Mouse (Mus musculus) A20 (cell line): ENCODE data around the gene Spock2.
"Not testable (repeated sequence)": the region's sequence is repeated elsewhere in the genome, so short reads cannot be mapped to it uniquely, and the experiment has no call there.

ENCODE experiments used
- DNase-seq: peaks from one replicate; pipeline ENCODE4 v3.0.0-alpha.2; 2011; ENCODE audit warnings: low read depth, low spot score

Gene Spock2

DNA sequence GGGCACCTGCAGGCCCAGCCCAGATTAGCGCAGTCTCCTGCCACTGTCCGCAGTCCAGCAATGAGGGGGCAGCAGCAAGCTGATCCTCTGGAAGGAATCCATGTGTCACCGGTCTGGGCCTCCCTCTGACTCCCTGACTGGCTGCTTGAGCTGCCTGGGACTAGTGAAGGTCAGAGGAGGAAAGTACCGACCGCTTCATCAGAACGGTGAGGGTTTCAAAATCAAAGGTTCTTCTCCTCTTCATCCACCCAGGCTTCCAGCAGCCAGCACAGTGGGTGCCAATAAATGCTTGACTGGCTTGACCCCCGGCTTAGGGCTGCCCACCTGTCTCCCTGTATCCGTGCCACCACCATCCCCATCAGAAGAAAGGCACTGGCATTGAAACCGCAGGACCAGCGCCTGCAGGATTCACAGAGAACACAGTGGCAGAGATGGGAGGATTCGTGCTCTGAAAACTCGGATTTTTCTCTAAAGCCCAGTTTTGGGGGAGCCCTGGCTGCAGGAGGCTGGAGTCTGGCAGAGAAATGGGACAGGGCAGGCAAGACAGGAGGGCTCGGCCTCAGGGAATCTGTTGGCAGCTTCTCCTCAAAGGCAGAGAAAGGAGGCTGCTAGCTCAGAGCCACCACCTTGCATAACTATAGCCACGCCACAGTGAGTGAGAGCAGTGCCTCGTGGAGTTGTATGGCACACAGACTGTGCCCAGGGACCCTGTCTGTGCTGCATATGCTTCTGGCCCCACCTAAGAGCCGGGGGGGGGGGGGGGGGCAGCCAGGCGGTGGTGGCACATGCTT, 2.5 kb downstream of the Spock2 start:
- DNase-seq = no peak

DNA sequence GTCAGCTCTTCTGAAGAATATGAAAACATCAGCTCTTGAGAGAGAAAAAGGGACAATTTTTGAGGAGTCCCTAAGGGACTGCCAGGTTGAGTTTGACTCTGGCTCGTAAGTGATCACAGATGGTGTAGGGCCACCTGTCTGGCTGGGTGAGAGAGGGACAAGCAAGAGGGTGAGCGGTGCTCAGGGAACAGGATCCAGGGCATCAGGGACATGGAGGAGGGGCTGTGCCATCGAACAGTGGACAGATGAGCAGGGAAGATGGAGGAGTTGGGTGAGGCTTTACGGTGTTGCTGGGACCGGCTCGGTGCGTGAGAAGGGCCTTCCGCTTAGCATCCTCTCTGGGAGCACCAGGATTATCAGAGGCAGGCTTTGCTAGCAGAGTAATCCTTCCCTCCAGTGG, 3.3 kb downstream of the Spock2 start:
- no peak for DNase-seq

DNA sequence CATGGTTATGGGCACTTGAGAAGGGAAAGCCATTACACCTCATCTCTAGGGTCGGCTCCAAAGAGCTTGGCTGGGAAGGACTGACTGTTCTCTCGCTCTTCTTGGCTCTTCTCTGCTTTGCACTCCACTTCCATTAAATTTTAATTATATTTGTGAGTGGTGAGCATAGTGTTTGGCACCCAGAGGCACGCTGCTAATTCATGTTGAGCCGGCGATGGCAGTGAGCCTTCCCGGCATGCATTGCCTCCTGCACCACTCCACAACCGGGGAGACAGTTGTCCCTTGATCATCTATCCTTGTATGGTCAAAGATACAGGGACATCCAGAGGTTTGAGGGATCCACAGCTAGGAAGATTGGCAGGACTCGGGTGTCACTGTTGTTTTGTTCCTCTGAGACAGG, 4.0 kb downstream of the Spock2 start:
- no peak for DNase-seq

DNA sequence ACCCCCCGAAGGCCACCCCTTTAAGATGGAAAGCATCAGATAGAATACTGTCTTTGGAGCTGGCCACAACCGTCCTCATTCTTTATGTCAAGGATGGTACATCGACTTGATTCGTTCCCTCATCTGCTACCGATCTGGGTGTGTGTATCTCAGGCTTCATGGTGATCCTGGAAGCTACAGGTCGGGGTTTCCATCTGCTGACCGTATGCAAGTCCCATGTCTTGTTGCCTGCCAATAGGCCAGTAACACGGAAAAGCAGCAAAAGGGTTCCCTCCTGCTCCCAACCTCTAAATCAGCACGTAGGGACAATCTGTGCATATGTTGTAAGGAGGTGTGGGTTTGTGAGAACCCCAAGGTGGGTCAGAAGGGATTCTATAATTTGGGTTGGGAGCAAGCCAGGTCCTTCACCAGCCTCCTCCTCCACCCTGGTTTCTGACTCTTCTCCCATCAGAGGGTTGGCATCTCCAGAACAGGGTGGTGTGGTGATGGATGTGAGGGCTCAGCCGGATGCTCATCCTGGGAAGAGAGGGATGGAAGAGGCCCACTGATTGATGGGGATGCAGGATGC, 5.0 kb downstream of the Spock2 start:
- DNase-seq = no peak

DNA sequence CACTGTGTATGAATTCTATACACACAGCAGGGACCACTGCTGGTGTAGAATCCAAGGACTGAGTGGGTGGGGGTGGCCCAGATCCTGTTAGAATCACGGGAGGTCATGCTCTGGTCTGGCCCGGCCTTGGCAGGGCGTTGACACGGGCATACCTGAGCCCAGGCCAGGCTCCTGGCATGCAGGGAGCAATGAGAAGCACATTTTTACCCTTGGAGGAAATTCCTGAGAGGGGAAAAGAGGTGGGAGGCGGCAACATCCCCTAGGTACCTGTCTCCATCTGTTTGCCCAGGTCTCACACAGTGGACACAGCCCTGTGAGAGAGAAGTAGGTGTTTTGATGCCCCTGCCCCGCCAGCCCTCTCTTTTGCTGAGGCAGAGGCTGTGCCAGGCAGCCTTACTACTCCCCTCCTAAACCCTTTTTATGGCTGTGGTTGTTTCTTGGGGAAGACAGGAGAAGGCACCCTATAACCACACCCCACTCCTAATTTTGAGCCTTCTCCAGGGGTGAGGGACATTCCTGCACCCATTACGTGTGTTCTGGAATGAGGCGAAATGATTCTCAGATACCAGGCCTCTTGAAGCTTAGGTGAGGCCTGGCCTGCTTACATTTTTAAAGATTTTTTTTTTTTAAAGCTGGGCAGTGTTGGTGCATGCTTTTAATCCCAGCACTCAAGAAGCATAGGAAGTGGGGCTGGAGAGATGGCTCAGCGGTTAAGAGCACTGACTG, 8.1 kb downstream of the Spock2 start:
- DNase-seq = no peak

DNA sequence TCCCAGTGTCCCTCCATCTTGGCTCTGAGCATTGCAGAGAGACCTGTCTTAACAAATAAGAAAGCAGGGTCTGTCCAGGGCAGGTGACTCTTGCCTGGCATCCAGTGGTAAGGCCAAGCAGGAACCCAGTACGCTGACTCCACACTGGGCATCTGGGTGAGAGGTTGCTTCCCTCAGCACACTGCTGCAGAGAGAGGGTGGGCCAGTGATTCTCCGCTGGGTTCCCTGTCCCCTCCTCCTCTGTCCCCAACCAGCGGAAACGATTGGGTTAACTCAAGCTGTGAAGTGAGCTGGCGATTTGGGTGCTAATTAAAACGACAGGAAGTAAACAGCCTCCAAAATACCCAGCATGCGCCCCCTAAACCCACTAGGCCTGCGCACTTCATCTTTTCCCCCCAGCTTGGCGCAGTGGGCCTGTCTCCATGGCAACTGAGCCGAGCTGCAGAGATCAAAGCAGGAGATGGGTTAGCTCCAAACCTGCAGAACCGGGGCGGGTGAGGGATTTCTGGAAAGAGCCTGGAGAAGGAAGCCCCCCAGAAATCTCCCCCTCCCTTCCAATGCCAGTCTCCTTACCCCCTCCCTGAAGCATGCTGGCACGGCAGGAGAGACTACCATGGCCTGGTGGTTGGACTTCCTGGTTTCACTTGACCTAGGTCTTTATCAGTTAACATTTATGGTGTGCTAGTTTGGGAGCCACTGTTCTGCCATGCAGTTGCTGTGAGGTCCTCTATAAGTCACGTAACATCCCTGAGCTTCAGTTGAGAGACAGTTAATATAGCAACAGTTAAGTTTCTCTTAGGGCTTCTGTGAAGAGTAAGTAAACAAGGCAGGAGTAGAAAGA, 9.5 kb downstream of the Spock2 start:
- peak; percentile 79 for DNase-seq

DNA sequence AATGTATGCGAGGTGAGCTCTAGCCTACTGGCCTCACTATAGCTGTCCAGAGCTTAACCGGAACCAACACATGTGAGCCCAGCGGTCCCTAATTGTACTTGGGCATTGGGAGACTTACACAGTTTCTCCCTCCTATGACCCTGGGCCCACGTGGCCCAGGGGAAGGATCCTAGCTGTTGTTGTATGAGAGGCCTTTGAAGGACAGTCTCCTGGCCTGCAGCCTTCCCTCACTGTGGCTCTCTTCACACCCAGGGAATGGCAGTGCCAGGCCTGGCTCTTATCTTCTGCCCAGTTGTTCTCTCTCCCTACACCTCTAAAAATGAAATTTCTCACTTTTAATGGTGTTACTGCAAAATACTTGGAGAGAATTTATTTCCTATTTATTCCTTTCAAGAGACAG, 11.0 kb downstream of the Spock2 start:
- no peak for DNase-seq

DNA sequence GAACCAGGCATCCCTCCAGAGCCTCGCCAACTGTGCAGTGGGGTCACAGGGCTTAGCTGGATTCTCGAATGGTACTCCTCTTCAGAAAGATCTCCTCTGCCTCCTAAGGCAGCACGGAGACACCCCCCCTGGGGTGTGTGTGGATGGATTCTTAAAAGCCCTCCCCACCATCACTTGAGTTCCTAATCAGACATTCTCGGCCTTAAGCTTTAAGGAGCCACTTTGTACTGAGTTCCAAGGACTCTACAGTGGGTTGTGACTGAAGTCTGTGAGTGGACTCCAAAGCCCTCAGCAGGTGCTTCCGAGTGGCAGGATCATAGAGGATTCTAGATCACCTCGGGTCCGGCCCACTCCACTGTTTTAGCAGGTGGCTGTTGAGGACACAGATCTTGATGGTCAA, 12.4 kb downstream of the Spock2 start:
- DNase-seq = no peak

DNA sequence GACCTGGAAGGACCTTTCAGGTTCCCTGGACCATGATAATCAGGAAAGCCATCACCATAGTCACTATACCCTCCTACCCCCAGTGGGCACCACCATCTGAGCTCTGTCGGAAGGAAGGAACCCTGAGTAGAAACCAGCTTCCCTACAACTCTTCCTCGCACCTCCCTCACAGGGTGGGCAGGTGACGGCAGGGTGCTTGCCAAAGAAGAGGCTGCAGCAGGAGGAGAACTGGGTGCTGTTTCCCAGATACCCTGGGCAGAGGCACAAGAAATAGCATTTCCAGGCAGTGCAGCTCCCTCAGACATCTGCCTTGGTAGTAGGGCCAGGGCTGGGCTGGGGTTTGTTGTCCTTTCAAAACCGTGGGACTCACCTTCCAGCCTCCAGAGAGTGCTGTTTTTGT, 14.6 kb downstream of the Spock2 start:
- DNase-seq = no peak

DNA sequence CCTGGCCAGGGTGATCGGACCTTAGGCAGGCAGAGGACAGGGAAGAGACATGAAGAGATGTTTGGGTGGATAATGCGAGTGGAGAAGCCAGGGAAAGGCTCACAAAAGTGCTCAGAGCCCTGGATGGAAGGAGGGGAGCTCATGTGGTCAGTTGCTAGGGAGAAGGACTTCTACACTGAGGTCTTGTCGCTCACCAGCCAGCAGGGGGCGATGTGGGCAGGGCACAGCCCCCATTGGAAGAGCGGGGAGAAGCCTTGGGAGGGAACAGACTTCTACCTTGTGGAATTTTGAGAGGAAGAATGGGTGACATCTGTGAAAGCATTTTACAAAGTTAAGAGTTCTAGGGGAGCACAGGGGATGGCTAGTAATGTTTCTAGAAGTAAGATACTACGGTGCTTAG, 18.1 kb downstream of the Spock2 start:
- peak; percentile 53 for DNase-seq

DNA sequence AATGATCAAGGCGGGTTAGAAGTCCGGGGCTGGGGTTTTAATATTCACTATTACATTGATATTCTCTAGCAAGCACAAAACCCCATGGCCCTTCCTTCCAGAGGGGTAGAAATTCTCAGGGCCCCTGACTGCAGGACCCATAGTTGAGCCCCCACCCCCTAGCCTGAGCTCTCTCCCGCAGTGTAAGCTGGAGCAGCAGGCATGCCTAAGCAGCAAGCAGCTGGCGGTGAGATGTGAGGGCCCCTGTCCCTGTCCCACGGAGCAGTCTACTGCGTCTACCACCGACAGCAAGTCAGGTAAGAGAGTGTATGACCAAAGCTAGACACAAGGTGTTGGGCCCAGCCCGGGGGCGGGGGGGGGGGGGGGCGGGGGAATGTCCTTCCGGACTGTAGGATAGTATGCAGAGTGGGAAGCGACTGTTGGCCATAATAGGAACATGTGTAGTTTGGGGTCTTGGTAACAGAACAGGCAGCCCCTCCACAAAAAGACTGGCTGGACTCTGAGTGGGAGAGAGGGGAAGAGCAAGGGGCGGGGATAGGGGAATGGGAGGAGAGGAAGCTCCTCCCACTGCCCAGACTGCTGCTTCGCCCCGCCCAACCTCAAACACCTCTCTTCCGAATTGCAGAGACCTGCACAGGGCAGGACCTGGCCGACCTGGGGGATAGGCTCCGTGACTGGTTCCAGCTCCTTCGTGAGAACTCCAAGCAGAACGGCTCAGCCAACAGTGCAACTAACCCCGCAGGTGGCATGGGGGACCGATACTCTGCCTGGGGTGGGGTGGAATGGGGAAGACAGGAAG, 19.7 kb downstream of the Spock2 start:
- no peak for DNase-seq

DNA sequence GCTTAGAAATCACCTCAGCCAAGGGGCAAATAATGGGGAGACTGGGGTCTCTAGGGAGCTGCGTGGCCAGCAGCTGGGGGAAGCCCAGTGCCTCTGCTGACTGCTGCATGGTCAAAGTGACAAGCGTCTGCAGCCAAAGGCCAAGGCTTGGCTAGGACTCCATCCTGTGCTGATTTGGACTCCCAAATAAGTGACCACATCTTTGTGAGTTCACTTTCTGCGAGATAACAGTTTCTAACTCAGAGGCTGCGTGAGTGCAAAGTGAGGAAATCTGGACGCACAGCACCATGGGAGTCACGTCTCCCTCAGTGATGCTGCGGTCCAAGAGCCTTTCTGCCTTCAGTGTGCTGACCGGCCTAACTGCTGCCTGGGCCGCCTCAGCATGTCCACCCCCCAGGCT, 22.3 kb downstream of the Spock2 start:
- no peak for DNase-seq

DNA sequence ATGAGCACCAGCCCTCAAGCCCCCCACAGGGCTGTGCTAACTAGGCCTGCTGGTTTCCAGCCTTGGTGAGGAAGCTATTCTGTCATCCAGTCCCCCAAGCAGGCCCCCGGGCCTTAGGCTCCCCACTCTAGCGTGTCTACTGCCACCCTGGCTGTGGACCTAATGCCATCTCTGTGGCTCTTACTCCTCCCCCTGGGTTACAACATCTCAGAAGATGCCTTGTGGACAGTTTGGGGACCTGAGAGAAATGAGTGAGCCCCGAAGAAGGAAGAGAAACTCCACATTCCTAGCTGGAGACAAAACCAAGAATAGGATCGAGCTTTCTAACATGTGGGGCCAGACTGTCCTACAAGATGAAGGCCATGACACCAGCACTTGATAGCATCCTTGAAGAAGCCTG, 24.5 kb downstream of the Spock2 start:
- no peak for DNase-seq

DNA sequence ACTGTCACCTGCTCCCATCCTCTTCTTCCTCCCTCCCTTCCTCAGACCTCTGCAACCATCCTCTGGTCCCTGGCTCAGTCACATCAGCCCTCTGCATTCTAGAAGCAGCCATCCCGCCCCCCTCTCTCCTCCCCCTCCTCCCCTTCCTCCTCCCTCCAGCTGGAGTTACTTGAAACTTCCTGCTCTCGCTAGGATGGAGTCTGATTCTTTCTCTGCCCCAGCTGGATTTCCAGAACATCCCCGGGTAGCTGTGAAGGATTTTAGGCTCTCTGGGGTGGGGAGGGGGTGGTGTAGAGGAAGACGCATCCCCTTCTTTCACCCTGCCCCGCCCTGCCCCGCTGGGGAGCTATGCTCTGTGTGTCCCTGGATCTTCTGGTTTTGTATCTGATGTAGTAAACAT, 27.5 kb downstream of the Spock2 start:
- DNase-seq = no peak

DNA sequence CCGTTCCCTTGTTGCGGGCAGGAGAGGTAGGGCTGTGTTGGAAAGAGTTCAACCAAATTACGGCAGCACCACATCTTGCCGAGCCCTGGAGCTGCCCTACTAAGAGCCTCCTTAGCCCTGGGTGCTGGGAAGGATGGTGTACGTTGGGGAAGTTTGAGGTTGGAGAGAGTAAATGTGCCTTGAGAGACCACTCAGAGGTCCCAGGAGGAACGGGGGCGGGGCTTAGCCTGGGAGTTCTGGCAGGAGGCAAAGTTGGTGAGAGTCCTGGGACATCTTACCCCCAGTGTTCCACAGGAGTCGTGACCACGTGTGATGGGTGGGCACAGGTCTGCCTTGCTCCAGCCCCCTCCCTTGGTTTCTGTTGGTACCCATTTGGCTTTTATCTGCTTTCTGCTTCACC, 28.2 kb downstream of the Spock2 start:
- DNase-seq = no peak

DNA sequence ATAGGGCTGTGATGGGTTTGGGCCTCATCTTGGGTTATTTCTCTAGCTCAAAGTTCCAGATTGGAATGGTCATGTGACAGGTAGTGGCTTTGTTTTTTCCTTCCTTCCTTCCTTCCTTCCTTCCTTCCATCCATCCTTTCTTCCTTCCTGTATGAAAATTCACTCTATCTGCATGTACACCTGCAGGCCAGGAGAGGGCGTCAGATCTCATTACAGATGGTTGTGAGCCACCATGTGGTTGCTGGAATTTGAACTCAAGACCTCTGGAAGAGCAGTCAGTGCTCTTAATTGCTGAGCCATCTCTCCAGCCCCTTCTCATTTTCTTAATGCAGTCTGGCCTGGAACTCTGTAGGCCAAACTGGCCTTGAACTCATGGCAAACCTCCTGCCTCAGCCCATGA, 30.0 kb downstream of the Spock2 start:
- not testable (repeated sequence) for DNase-seq

DNA sequence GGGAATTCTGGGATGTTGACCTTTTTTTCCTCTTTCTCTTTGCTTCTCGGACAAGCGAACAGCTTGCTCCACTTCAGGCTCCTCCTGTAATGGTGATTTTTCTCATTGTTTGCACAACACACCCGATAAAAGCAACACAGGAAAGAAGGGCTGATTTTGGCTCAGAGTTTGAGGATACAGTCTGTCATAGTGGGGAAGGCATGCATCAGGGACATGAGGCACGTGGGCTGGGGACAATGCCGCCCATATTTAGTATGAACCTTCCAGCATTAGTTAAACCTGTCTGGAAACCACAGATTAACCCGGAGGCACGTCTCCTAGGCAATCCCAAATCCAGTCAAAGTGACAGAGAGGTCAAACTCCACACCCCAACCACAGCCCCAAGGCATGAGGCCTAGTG, 30.9 kb downstream of the Spock2 start:
- DNase-seq = no peak

DNA sequence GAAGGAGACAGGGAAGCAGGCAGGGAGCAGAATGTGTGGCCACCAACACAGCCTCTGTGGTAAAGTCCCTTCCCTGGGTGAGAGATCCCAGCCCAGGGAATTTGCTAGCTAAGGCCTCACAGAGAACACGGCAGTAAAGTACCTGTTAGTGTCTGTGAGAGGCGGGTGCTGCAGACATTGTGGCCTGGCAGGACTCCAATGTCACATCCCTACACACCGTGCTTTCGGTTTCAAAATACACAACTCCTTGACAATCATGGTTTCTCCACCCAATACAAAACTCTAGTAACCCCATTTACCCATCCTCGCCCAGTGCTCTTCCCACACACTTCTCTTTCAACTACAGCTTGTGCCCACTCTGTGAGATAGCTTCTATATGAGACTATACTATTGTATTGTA, 32.7 kb downstream of the Spock2 start:
- no peak for DNase-seq

DNA sequence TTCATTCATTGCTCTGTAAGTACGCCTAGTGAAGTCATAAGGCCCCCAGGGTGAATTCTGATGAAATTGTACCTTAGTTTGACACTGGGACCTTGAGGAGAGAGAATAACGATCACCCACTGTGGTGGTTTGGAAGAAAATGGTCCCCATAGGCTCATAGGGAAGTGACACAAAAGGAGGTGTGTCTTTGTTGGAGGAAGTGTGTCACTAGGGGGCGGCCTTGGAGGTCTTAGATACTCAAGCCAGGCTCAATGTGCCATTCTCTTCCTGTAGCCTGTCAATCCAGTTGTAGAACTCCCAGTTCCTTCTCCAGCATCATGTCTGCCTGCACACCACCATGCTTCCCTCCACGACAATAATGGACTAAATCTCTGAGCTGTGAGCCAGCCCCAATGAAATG, 34.7 kb downstream of the Spock2 start:
- no peak for DNase-seq

DNA sequence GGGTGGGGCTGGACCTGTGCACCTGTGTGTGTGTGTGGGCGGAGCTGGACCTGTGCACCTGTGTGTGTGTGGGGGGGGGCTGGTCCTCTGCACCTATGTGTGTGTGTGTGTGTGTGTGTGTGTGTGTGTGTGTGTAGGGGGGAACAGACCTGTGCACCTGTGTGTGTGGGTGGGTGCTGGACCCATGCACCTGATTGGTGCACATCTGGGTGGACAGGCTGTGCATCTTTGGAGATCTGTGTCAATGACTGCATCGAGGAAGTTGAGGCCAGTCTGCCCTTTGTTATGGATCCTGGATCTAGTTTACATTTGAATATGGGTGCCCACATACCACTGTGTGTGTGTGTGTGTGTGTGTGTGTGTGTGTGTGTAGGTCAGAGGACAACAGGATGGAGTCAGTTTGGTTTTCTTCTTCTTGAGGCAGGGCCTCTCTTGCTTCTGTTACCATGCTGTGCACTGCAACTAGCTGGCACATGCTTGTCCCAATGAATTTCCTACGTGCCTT, 35.7 kb downstream of the Spock2 start:
- DNase-seq = no peak

DNA sequence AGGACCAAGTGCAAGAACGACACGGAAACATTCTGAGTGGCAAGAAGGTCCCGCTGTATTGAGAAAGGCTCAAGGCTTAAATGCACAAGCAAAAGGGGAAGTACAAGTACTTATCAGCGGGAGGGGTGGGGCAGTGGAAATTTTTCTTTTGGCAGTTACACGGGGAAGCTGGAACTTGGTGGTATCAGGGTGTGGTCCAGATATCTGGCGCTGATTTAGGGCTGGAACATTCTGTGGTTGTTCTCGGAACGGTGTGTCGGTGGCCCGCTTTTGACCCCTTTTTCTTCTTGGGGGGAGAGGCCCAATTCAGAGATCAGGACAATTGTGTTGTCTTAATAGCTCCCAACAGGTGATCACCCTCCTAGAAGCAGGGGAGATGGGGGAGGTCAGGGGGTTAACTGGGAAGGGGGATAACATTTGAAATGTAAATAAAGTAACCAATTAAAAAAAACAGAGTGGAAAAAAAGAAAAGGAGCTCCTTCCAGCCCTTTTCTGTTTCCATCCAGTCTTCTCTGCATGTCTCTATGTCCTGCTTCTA, 41.6 kb downstream of the Spock2 start:
- not testable (repeated sequence) for DNase-seq
